Mouse (Mus musculus): ENCODE data around the gene Srd5a2. TPM values are rescaled to one million over a fixed set of nuclear protein-coding genes. Genes with fewer than 3 reads are reported as not detected.

Srd5a2 gene
- polyA plus RNA-seq, 1 experiment: not detected

DNA sequence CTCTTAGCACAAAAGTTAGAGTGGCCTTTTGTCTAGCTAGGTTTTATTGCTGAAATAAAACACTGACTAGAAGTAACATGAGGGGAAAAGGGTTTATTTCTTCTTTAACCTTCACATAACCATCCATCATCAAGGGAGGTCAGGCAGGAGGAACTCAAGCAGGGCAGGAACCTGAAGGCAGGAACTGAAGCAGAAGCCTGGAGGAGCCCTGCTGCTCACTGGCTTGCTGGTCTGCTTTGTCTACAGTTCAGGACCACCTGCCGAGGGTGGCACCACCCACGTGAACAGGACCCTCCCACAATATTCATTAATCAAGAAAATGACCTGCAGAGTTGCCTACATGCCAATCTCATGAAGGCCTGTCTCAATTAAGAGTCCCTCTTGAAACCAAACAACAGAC, 45.3 kb downstream of the Srd5a2 start:
- Histone ChIP-seq H3K4me1 (ENCODE audit: control insufficient read depth, insufficient read depth, low read length) (no peaks in the 10 kb centered on the region), H3K27me3 (ENCODE audit: control insufficient read depth, insufficient read depth, low read length) (no peaks in the 10 kb centered on the region), H3K4me3 (replicated peaks; ENCODE audit: insufficient read depth, low read depth, low read length) (no peak overlapping the region), H3K27ac (ENCODE audit: insufficient read depth, low read length) (no peak overlapping the region)
- no peak for DNase-seq
- WGBS: 63% methylated on average over 2 of the region's 2 CpGs
- no peak for TF ChIP-seq CTCF (IDR thresholded peaks at IDR 0.05; ENCODE audit: borderline replicate concordance, insufficient read depth, low read depth, low read length)
- TF ChIP-seq POLR2A (IDR thresholded peaks at IDR 0.05; ENCODE audit: borderline replicate concordance, insufficient read depth, low read length): no peak

DNA sequence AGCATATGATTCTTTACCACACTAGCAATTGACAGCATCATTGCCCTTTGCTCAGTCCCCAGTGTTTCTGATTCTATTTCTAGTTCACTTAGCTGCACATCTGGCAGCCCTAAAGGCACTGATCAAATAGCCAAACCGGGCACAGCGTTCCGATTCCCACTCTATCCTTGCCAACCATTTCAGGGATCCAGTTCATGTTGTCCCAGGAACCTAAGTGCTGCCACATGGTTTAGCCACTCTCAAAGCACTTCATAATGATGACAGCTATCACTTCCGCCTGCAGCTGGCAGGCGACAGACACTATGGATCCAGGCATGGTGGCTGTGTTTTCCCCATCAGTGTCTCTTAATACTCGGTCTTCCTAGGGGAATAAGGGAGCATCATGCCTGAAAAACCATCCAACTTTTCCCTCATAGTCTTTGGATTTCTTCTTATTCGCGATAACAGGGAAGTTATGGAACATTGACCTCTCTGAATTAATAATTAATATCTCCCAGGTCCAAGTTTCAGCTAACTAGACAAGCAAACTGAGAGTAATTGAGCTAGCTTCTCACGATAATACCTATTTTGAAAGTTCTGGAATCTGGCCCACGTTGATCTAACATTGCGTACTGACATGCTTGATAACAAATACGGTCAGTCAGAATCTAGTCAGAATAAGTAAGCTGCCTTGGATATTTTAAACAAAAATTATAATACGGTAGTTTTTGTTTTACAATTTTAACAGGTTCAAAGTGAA, 51.6 kb downstream of the Srd5a2 start:
- Histone ChIP-seq H3K27me3 (ENCODE audit: control insufficient read depth, insufficient read depth, low read length) (no peaks in the 10 kb centered on the region), H3K27ac (ENCODE audit: insufficient read depth, low read length) (no peak overlapping the region), H3K4me3 (replicated peaks; ENCODE audit: insufficient read depth, low read depth, low read length) (no peak overlapping the region), H3K4me1 (ENCODE audit: control insufficient read depth, insufficient read depth, low read length) (no peaks in the 10 kb centered on the region)
- DNase-seq: no peak
- TF ChIP-seq CTCF (IDR thresholded peaks at IDR 0.05; ENCODE audit: borderline replicate concordance, insufficient read depth, low read depth, low read length) (no peak), POLR2A (IDR thresholded peaks at IDR 0.05; ENCODE audit: borderline replicate concordance, insufficient read depth, low read length) (no peak)
- WGBS: 91% methylated on average over 13 of the region's 13 CpGs

- Histone ChIP-seq H3K27me3 (ENCODE audit: control insufficient read depth, insufficient read depth, low read length) (no peaks in the 10 kb centered on the region), H3K27ac (ENCODE audit: insufficient read depth, low read length) (no peak overlapping the region), H3K4me1 (ENCODE audit: control insufficient read depth, insufficient read depth, low read length) (no peaks in the 10 kb centered on the region), H3K4me3 (replicated peaks; ENCODE audit: insufficient read depth, low read depth, low read length) (no peak overlapping the region)
- 80% methylated on average over 4 of the region's 4 CpGs for WGBS
- TF ChIP-seq POLR2A (IDR thresholded peaks at IDR 0.05; ENCODE audit: borderline replicate concordance, insufficient read depth, low read length): no peak
- no peak for TF ChIP-seq CTCF (IDR thresholded peaks at IDR 0.05; ENCODE audit: borderline replicate concordance, insufficient read depth, low read depth, low read length)
- DNase-seq: no peak
Observed at GRCm38 (mm10) chr17:73991264-73991663, 56.5 kb downstream of the Srd5a2 start.

GRCm38 (mm10) chr17:73986571-73986970, 61.1 kb downstream of the Srd5a2 start:
- Histone ChIP-seq H3K27me3 (ENCODE audit: control insufficient read depth, insufficient read depth, low read length) (no peaks in the 10 kb centered on the region), H3K4me3 (replicated peaks; ENCODE audit: insufficient read depth, low read depth, low read length) (no peak overlapping the region), H3K4me1 (ENCODE audit: control insufficient read depth, insufficient read depth, low read length) (no peaks in the 10 kb centered on the region), H3K27ac (ENCODE audit: insufficient read depth, low read length) (no peak overlapping the region)
- no peak for DNase-seq
- TF ChIP-seq CTCF (IDR thresholded peaks at IDR 0.05; ENCODE audit: borderline replicate concordance, insufficient read depth, low read depth, low read length) (no peak), POLR2A (IDR thresholded peaks at IDR 0.05; ENCODE audit: borderline replicate concordance, insufficient read depth, low read length) (no peak)
- 79% methylated on average over 2 of the region's 2 CpGs for WGBS

DNA sequence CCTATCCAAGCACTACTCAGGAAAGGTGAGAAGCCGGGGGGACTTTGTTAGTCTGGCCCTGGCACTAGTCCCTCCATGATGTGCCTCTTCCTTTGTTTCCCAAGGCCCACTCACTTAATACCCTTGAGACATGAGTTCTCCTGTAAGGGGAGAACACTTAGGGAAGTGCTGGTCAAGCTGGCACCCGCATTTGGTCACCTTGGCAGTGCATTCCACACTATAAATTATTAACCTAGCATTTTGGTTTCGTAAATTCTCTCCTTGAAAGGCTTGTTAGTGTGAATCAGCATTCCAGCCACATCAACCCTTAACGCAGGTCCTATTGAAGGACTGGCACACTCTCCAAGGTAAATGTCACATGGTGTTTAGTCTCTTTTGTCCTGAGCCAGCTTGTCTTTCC, 61.8 kb downstream of the Srd5a2 start:
- Histone ChIP-seq H3K27me3 (ENCODE audit: control insufficient read depth, insufficient read depth, low read length) (no peaks in the 10 kb centered on the region), H3K27ac (ENCODE audit: insufficient read depth, low read length) (no peak overlapping the region), H3K4me3 (replicated peaks; ENCODE audit: insufficient read depth, low read depth, low read length) (no peak overlapping the region), H3K4me1 (ENCODE audit: control insufficient read depth, insufficient read depth, low read length) (no peaks in the 10 kb centered on the region)
- TF ChIP-seq POLR2A (IDR thresholded peaks at IDR 0.05; ENCODE audit: borderline replicate concordance, insufficient read depth, low read length): no peak
- no peak for TF ChIP-seq CTCF (IDR thresholded peaks at IDR 0.05; ENCODE audit: borderline replicate concordance, insufficient read depth, low read depth, low read length)
- DNase-seq: no peak
- WGBS: 86% methylated on average over 4 of the region's 4 CpGs

DNA sequence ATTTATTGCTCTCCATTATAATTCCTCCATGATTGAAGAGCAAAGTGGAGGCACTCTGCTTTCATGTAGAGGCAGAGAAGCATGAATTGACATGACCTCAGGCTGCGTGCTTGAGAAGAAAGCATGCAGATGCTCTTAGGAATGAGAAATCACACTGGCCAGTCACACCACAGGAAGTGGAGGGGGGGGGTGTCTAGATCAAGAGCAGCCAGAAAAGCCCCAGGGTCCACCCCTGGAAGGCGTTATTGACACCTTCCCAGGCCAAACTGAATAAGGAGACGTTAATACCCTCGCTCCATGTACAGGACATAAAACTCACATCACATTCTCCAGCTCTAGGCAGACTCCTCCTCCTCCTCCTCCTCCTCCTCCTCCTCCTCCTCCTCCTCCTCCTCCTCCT, 63.2 kb downstream of the Srd5a2 start:
- Histone ChIP-seq H3K4me1 (ENCODE audit: control insufficient read depth, insufficient read depth, low read length) (no peaks in the 10 kb centered on the region), H3K4me3 (replicated peaks; ENCODE audit: insufficient read depth, low read depth, low read length) (no peak overlapping the region), H3K27ac (ENCODE audit: insufficient read depth, low read length) (no peak overlapping the region), H3K27me3 (ENCODE audit: control insufficient read depth, insufficient read depth, low read length) (no peaks in the 10 kb centered on the region)
- no peak for DNase-seq
- 27% methylated on average over 4 of the region's 4 CpGs for WGBS
- TF ChIP-seq CTCF (IDR thresholded peaks at IDR 0.05; ENCODE audit: borderline replicate concordance, insufficient read depth, low read depth, low read length): no peak
- TF ChIP-seq POLR2A (IDR thresholded peaks at IDR 0.05; ENCODE audit: borderline replicate concordance, insufficient read depth, low read length): no peak

DNA sequence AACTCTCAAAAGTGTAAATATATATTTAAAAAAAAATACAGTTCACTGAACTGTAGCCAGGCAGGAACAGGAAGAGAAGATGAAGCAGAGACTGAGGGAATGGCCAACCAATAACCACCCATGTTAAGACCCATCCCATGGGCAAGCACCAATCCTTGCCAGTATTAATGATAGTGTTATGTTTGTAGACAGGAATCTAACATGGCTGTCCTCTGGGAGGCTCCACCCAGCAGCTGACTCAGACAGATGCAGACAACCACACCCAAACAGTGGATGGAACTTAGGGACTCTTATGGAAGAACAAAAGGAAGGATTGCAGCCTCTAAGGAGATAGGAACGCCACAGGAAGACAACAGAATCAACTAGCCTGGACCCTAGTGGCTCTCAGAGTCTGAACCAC, 64.8 kb downstream of the Srd5a2 start:
- TF ChIP-seq CTCF (IDR thresholded peaks at IDR 0.05; ENCODE audit: borderline replicate concordance, insufficient read depth, low read depth, low read length): no peak
- TF ChIP-seq POLR2A (IDR thresholded peaks at IDR 0.05; ENCODE audit: borderline replicate concordance, insufficient read depth, low read length): no peak
- H3K27ac ChIP-seq (ENCODE audit: insufficient read depth, low read length): no peak overlapping the region
- 67% methylated on average over 1 of the region's 1 CpGs for WGBS
- no peaks in the 10 kb centered on the region for H3K27me3 ChIP-seq (ENCODE audit: control insufficient read depth, insufficient read depth, low read length)
- no peak for DNase-seq
- H3K4me3 ChIP-seq (replicated peaks; ENCODE audit: insufficient read depth, low read depth, low read length): no peak overlapping the region
- H3K4me1 ChIP-seq (ENCODE audit: control insufficient read depth, insufficient read depth, low read length): no peaks in the 10 kb centered on the region

DNA sequence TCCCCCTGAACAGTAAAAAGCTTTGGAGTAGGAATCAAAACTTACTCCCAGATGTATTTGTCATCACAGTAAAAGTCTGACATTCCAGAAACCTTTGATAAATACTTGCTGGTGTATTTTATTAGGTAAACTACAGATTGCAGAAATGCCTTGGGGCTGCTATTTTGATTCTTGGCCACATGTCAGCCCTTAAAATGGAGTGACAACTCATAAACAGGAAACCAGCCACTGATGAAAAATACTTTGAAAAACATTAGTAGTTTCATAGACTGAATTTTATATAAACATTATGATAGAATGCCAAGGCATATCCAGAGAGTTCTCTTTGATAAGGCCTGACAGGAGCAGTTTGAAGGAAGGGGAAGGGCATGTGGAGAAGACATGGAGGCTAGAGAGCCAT, 71.7 kb downstream of the Srd5a2 start:
- no peak for DNase-seq
- no peaks in the 10 kb centered on the region for H3K4me1 ChIP-seq (ENCODE audit: control insufficient read depth, insufficient read depth, low read length)

More for the DNA sequence above, 71.7 kb downstream of the Srd5a2 start:
- no peak overlapping the region for H3K27ac ChIP-seq (ENCODE audit: insufficient read depth, low read length)
- H3K27me3 ChIP-seq (ENCODE audit: control insufficient read depth, insufficient read depth, low read length): no peaks in the 10 kb centered on the region
- H3K4me3 ChIP-seq (replicated peaks; ENCODE audit: insufficient read depth, low read depth, low read length): no peak overlapping the region
- TF ChIP-seq POLR2A (IDR thresholded peaks at IDR 0.05; ENCODE audit: borderline replicate concordance, insufficient read depth, low read length) (no peak), CTCF (IDR thresholded peaks at IDR 0.05; ENCODE audit: borderline replicate concordance, insufficient read depth, low read depth, low read length) (no peak)
